Mouse (Mus musculus) intestine, embryonic 15.5 days (tissue): ENCODE measurements around the gene AC131692.1. TPM values are rescaled to one million over a fixed set of nuclear protein-coding genes. Genes with fewer than 3 reads are reported as not detected.

ENCODE experiments used
- ATAC-seq: fragments of 200-750 bp; cut with Nextera tagmentation; 2 replicates; pipeline ENCODE4 v1.8.0; 2017; ENCODE audit warnings: moderate TSS enrichment, moderate library complexity
- H3K27ac ChIP-seq: fragments of 300-500 bp; sonication (generic); 2 replicates; pipeline ENCODE4 v1.5.1; 2015; ENCODE audit warnings: mild to moderate bottlenecking, inconsistent platforms
- H3K27me3 ChIP-seq: fragments of 300-500 bp; sonication (generic); replicated peaks from 2 replicates; pipeline ENCODE4 v1.6.1; 2015; ENCODE audit warnings: inconsistent platforms
- H3K36me3 ChIP-seq: fragments of 300-500 bp; sonication (generic); 2 replicates; pipeline ENCODE4 v1.6.1; 2015; ENCODE audit warnings: inconsistent platforms
- H3K4me1 ChIP-seq: fragments of 300-500 bp; sonication (generic); replicated peaks from 2 replicates; pipeline ENCODE4 v1.6.1; 2015; ENCODE audit warnings: inconsistent platforms
- H3K4me2 ChIP-seq: fragments of 300-500 bp; sonication (generic); replicated peaks from 2 replicates; pipeline ENCODE4 v1.6.1; 2015; ENCODE audit warnings: mild to moderate bottlenecking, inconsistent platforms
- H3K4me3 ChIP-seq: fragments of 300-500 bp; sonication (generic); replicated peaks from 2 replicates; pipeline ENCODE4 v1.5.1; 2015; ENCODE audit warnings: inconsistent platforms
- H3K9ac ChIP-seq: fragments of 300-500 bp; sonication (generic); 2 replicates; pipeline ENCODE4 v1.6.1; 2015; ENCODE audit warnings: inconsistent platforms
- H3K9me3 ChIP-seq: fragments of 300-500 bp; sonication (generic); 2 replicates; pipeline ENCODE4 v1.6.1; 2016; ENCODE audit warnings: inconsistent platforms
- WGBS: fragments of 180-500 bp; shearing (Covaris S2); methylation state at CpG from one replicate; pipeline ENCODE4 v1.1.7; 2015; 5-methylcytosine and 5-hydroxymethylcytosine counted together
- polyA plus RNA-seq: library from polyadenylated mRNA; unstranded; fragments of >200 nt; fragmentation: Nextera tagmentation; extraction: Ambion mirVana; gene quantifications from 2 replicates; pipeline ENCODE4 v1.2.1, GENCODE M21; 2015

The AC131692.1 gene
- polyA plus RNA-seq, 1 experiment from 2014 or later = 0.18 TPM

- WGBS = 72% methylated on average over 5 of the region's 5 CpGs
Measured at GRCm38 (mm10) chr19:6144842-6145241, 50.6 kb downstream of the AC131692.1 start.

More at GRCm38 (mm10) chr19:6144842-6145241, 50.6 kb downstream of the AC131692.1 start:
- Histone ChIP-seq H3K9me3 (no peaks in the 10 kb centered on the region), H3K27ac (no peak overlapping the region), H3K27me3 (no peaks in the 10 kb centered on the region), H3K4me3 (no peak overlapping the region), H3K4me1 (peaks cover 6% of the 10 kb centered on the region; the same call in 1 of the 2 replicates), H3K4me2 (no peak overlapping the region), H3K36me3 (no peaks in the 10 kb centered on the region), H3K9ac (no peak overlapping the region)
- no peak for ATAC-seq

Other genes starting within 250 kb of the AC131692.1 start
- gene Frmd8, start 219.1 kb upstream of the AC131692.1 start, polyA plus RNA-seq = 26.9 and 28.0 TPM in 2 replicates
- gene Slc25a45, start 216.6 kb upstream of the AC131692.1 start, polyA plus RNA-seq = 3.5 and 4.2 TPM in 2 replicates
- gene Tigd3, start 200.3 kb upstream of the AC131692.1 start, polyA plus RNA-seq = 1.9 and 2.7 TPM in 2 replicates
- gene Dpf2, start 181.4 kb upstream of the AC131692.1 start, polyA plus RNA-seq = 109 and 118 TPM in 2 replicates
- gene Cdc42ep2, start 169.6 kb upstream of the AC131692.1 start, polyA plus RNA-seq = 11.9 and 12.4 TPM in 2 replicates
- gene Pola2, start 130.2 kb upstream of the AC131692.1 start, polyA plus RNA-seq = 64.0 and 65.8 TPM in 2 replicates
- not detected in 2 replicates for gene Slc22a20, start 108.3 kb upstream of the AC131692.1 start, polyA plus RNA-seq
- 10.3 and 10.4 TPM in 2 replicates for gene Capn1, start 78.5 kb upstream of the AC131692.1 start, polyA plus RNA-seq
- gene Syvn1, start 47.8 kb upstream of the AC131692.1 start, polyA plus RNA-seq = 24.2 and 27.4 TPM in 2 replicates
- 72.7 and 78.4 TPM in 2 replicates for gene Mrpl49, start 36.6 kb upstream of the AC131692.1 start, polyA plus RNA-seq
- gene Fau, start 36.6 kb upstream of the AC131692.1 start, polyA plus RNA-seq = 876 and 881 TPM in 2 replicates
- 30.1 and 31.9 TPM in 2 replicates for gene Znhit2, start 33.2 kb upstream of the AC131692.1 start, polyA plus RNA-seq
- 34.8 and 34.9 TPM in 2 replicates for gene Tm7sf2, start 26.0 kb upstream of the AC131692.1 start, polyA plus RNA-seq
- 61.2 and 64.5 TPM in 2 replicates for gene Vps51, start 17.2 kb upstream of the AC131692.1 start, polyA plus RNA-seq
- not detected in 2 replicates for gene Tmem262, start 14.4 kb upstream of the AC131692.1 start, polyA plus RNA-seq
- 1.3 and 2.2 TPM in 2 replicates for gene Gm28374, start 12.2 kb upstream of the AC131692.1 start, polyA plus RNA-seq
- 58.5 and 61.3 TPM in 2 replicates for gene Zfpl1, start 9.5 kb upstream of the AC131692.1 start, polyA plus RNA-seq
- gene Cdca5, start 9.4 kb upstream of the AC131692.1 start, polyA plus RNA-seq = 32.3 and 32.9 TPM in 2 replicates
- 28.9 and 38.8 TPM in 2 replicates for gene Naaladl1, start 11.4 kb downstream of the AC131692.1 start, polyA plus RNA-seq
- 44.3 and 44.7 TPM in 2 replicates for gene Sac3d1, start 24.2 kb downstream of the AC131692.1 start, polyA plus RNA-seq
- 31.7 and 33.8 TPM in 2 replicates for gene Snx15, start 33.9 kb downstream of the AC131692.1 start, polyA plus RNA-seq
- gene Batf2, start 46.6 kb downstream of the AC131692.1 start, polyA plus RNA-seq = 0.80 and 1.3 TPM in 2 replicates
- 99.2 and 103 TPM in 2 replicates for gene Arl2, start 47.1 kb downstream of the AC131692.1 start, polyA plus RNA-seq
- not detected in 2 replicates for gene Majin, start 90.0 kb downstream of the AC131692.1 start, polyA plus RNA-seq
- 0.39 and 0.41 TPM in 2 replicates for gene Gpha2, start 132.0 kb downstream of the AC131692.1 start, polyA plus RNA-seq
- 21.2 and 22.3 TPM in 2 replicates for gene Ppp2r5b, start 141.5 kb downstream of the AC131692.1 start, polyA plus RNA-seq
- 6.9 and 8.7 TPM in 2 replicates for gene Atg2a, start 147.2 kb downstream of the AC131692.1 start, polyA plus RNA-seq
- 88.8 and 115 TPM in 2 replicates for gene Ehd1, start 182.3 kb downstream of the AC131692.1 start, polyA plus RNA-seq
- 1.0 and 1.4 TPM in 2 replicates for gene Cdc42bpg, start 212.0 kb downstream of the AC131692.1 start, polyA plus RNA-seq
- gene Men1, start 240.6 kb downstream of the AC131692.1 start, polyA plus RNA-seq = 68.8 and 71.9 TPM in 2 replicates
- 8.8 and 11.0 TPM in 2 replicates for gene Map4k2, start 246.7 kb downstream of the AC131692.1 start, polyA plus RNA-seq